Mouse (Mus musculus) erythroblast, embryonic 14.5 days (primary cell): ENCODE data around the gene Spon1. TPM values are rescaled to one million over a fixed set of nuclear protein-coding genes. Genes with fewer than 3 reads are reported as not detected.

ENCODE experiments used
- H3K27me3 ChIP-seq: 2 replicates; pipeline ENCODE4 v1.6.1; 2012; ENCODE audit warnings: inconsistent platforms; ENCODE audit not compliant: control insufficient read depth
- H3K36me3 ChIP-seq: 2 replicates; pipeline ENCODE4 v1.6.1; 2012; ENCODE audit warnings: mild to moderate bottlenecking, inconsistent platforms; ENCODE audit not compliant: control insufficient read depth
- H3K4me1 ChIP-seq: 2 replicates; pipeline ENCODE4 v1.6.1; 2012; ENCODE audit warnings: inconsistent platforms; ENCODE audit not compliant: control insufficient read depth
- H3K4me3 ChIP-seq: replicated peaks from 2 replicates; pipeline ENCODE3; 2012; ENCODE audit warnings: moderate library complexity, mild to moderate bottlenecking, inconsistent platforms
- H3K9me3 ChIP-seq: 2 replicates; pipeline ENCODE4 v1.6.1; 2012; ENCODE audit warnings: low read length, inconsistent platforms, mixed read lengths; ENCODE audit not compliant: control insufficient read depth
- GATA1 ChIP-seq: IDR thresholded peaks from 2 replicates; pipeline ENCODE4 v1.6.1; 2012; ENCODE audit warnings: low read length, inconsistent platforms, mixed read lengths
- TAL1 ChIP-seq: IDR thresholded peaks from 3 replicates; pipeline ENCODE4 v1.6.1; 2012; ENCODE audit warnings: low read length, inconsistent platforms, mixed read lengths
- polyA plus RNA-seq: library from polyadenylated mRNA; stranded (reverse); fragments of >175 nt; gene quantifications from 2 replicates; pipeline ENCODE4 v1.2.3, GENCODE M21; 2012

The Spon1 gene
- polyA plus RNA-seq, 1 experiment, result not detected

GRCm38 (mm10) chr7:113743982-113744381, 21.8 kb upstream of the Spon1 start:
- TF ChIP-seq TAL1, result no peak
- H3K36me3 ChIP-seq, result no peaks in the 10 kb centered on the region
- H3K4me1 ChIP-seq, result no peaks in the 10 kb centered on the region
- H3K4me3 ChIP-seq, result no peak overlapping the region
- no peaks in the 10 kb centered on the region for H3K9me3 ChIP-seq
- no peaks in the 10 kb centered on the region for H3K27me3 ChIP-seq

GRCm38 (mm10) chr7:113756616-113757015, 9.2 kb upstream of the Spon1 start:
- no peaks in the 10 kb centered on the region for H3K27me3 ChIP-seq
- H3K9me3 ChIP-seq, result no peaks in the 10 kb centered on the region
- no peak overlapping the region for H3K4me3 ChIP-seq
- no peaks in the 10 kb centered on the region for H3K4me1 ChIP-seq
- H3K36me3 ChIP-seq, result no peaks in the 10 kb centered on the region
- no peak for TF ChIP-seq GATA1

GRCm38 (mm10) chr7:113759212-113759611, 6.6 kb upstream of the Spon1 start:
- Histone ChIP-seq H3K36me3 (no peaks in the 10 kb centered on the region), H3K27me3 (no peaks in the 10 kb centered on the region; the same call in 1 of the 2 replicates), H3K4me3 (no peak overlapping the region), H3K9me3 (no peaks in the 10 kb centered on the region), H3K4me1 (no peaks in the 10 kb centered on the region)
- no peak for TF ChIP-seq GATA1
- TF ChIP-seq TAL1, result no peak

- Histone ChIP-seq H3K9me3 (no peaks in the 10 kb centered on the region; the same call in 1 of the 2 replicates), H3K4me1 (no peaks in the 10 kb centered on the region), H3K4me3 (no peak overlapping the region), H3K27me3 (peaks cover 44% of the 10 kb centered on the region), H3K36me3 (no peaks in the 10 kb centered on the region)
- no peak for TF ChIP-seq TAL1
- no peak for TF ChIP-seq GATA1
These were observed 665 bp upstream of the Spon1 start for GRCm38 (mm10) chr7:113765133-113765532.

- no peaks in the 10 kb centered on the region for H3K4me1 ChIP-seq
- no peaks in the 10 kb centered on the region for H3K36me3 ChIP-seq
- peaks cover 44% of the 10 kb centered on the region for H3K27me3 ChIP-seq
- TF ChIP-seq GATA1 (no peak), TAL1 (no peak)
- no peak overlapping the region for H3K4me3 ChIP-seq
- no peaks in the 10 kb centered on the region; the same call in 1 of the 2 replicates for H3K9me3 ChIP-seq
These were observed 722 bp downstream of the Spon1 start for GRCm38 (mm10) chr7:113766498-113766941.

GRCm38 (mm10) chr7:113767546-113767945, 1.7 kb downstream of the Spon1 start:
- no peaks in the 10 kb centered on the region for H3K36me3 ChIP-seq
- no peak for TF ChIP-seq TAL1
- no peak for TF ChIP-seq GATA1
- peaks cover 44% of the 10 kb centered on the region for H3K27me3 ChIP-seq
- H3K9me3 ChIP-seq, result no peaks in the 10 kb centered on the region; the same call in 1 of the 2 replicates
- H3K4me3 ChIP-seq, result no peak overlapping the region
- H3K4me1 ChIP-seq, result no peaks in the 10 kb centered on the region

- Histone ChIP-seq H3K27me3 (peaks cover 44% of the 10 kb centered on the region), H3K36me3 (no peaks in the 10 kb centered on the region), H3K9me3 (no peaks in the 10 kb centered on the region; the same call in 1 of the 2 replicates), H3K4me3 (no peak overlapping the region), H3K4me1 (no peaks in the 10 kb centered on the region)
- no peak for TF ChIP-seq GATA1
These were observed 2.6 kb downstream of the Spon1 start for GRCm38 (mm10) chr7:113768174-113768935.

GRCm38 (mm10) chr7:113769281-113769680, 3.5 kb downstream of the Spon1 start:
- TF ChIP-seq GATA1, result no peak
- no peak for TF ChIP-seq TAL1
- no peaks in the 10 kb centered on the region for H3K4me1 ChIP-seq
- no peaks in the 10 kb centered on the region; the same call in 1 of the 2 replicates for H3K9me3 ChIP-seq
- H3K27me3 ChIP-seq, result peaks cover 44% of the 10 kb centered on the region
- no peak overlapping the region for H3K4me3 ChIP-seq
- H3K36me3 ChIP-seq, result no peaks in the 10 kb centered on the region

- Histone ChIP-seq H3K4me1 (no peaks in the 10 kb centered on the region), H3K9me3 (no peaks in the 10 kb centered on the region), H3K36me3 (no peaks in the 10 kb centered on the region), H3K4me3 (no peak overlapping the region), H3K27me3 (peaks cover 16% of the 10 kb centered on the region)
- TF ChIP-seq GATA1 (no peak), TAL1 (no peak)
These were observed 6.3 kb downstream of the Spon1 start for GRCm38 (mm10) chr7:113772135-113772534.

GRCm38 (mm10) chr7:113773436-113773835, 7.6 kb downstream of the Spon1 start:
- H3K36me3 ChIP-seq, result no peaks in the 10 kb centered on the region
- no peak overlapping the region for H3K4me3 ChIP-seq
- 0 out of 2 replicates have a peak, but pooled peaks cover 6% of the 10 kb centered on the region for H3K27me3 ChIP-seq
- no peaks in the 10 kb centered on the region for H3K4me1 ChIP-seq
- H3K9me3 ChIP-seq, result no peaks in the 10 kb centered on the region
- no peak for TF ChIP-seq TAL1
- TF ChIP-seq GATA1, result no peak
